Mouse (Mus musculus) G1E (cell line): Measurements from ENCODE around the gene Peak1.

ENCODE experiments used
- CTCF ChIP-seq: IDR thresholded peaks from 2 replicates; pipeline ENCODE4 v1.5.1; 2012; ENCODE audit warnings: low read depth, low read length, inconsistent platforms, mixed read lengths
- GATA1 ChIP-seq: IDR thresholded peaks from 2 replicates; pipeline ENCODE4 v1.6.1; 2012; ENCODE audit warnings: borderline replicate concordance, low read length, inconsistent platforms, mixed read lengths
- GATA2 ChIP-seq: IDR thresholded peaks from 2 replicates; pipeline ENCODE4 v1.6.1; 2012; ENCODE audit warnings: low read depth, low read length, inconsistent platforms, borderline replicate concordance
- TAL1 ChIP-seq: conservative IDR thresholded peaks from 2 replicates; pipeline ENCODE4 v1.6.1; 2012; ENCODE audit warnings: low read depth, low read length, inconsistent platforms, mixed read lengths

- TF ChIP-seq CTCF (no peak), GATA2 (no peak), GATA1 (no peak), TAL1 (no peak)
Observed at GRCm38 (mm10) chr9:56363306-56363705, 54.6 kb downstream of the Peak1 start.
